Mouse (Mus musculus): Measurements from ENCODE around the gene Tbc1d14. TPM values are rescaled to one million over a fixed set of nuclear protein-coding genes. Genes with fewer than 3 reads are reported as not detected.

Tbc1d14 gene
- total RNA-seq, 1 experiment from 2014 or later = 14.1 TPM

DNA sequence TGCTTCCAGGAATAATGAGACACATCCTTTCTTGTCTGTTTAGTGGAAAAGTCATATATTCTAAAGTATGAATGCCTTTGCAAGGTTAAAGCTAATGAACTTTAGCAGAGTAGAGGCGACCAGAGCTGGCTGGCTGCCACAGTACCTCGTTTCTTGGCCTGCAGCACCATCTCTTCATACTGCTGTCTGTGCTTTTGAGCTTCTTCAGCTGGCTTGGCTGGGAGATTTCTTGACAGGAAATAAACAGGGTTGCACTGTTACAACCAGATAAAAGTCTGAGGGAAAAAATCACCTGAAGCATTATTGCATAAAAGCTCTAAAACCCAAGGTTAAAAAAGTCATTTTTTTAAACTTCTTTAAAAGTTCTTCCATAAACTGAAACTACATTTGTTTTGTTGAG lies 70.3 kb downstream of the Tbc1d14 start:
- 0 out of 2 replicates have a peak, but pooled peaks have one; percentile 24 for ATAC-seq (replicated peaks; ENCODE audit: low read depth, poor library complexity, severe bottlenecking)

DNA sequence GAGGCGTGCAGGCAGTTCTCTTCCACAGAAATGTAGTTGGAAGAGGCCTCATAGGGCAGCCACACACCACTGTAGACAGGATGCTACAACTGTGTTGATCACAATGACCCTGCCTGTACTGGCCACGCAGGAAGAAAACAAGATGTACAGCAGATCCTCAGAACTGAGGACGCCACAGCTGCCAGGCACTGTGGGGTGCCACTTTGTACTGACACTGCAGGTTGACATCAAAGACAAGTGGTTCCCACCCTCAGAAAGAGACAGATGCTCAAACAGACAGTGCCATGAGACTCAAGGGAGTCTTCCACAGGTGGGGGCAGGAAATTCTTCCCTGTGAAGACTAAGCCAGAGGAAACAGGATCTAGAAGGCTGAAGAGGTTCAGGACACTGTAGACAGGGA lies 73.3 kb downstream of the Tbc1d14 start:
- no peak for ATAC-seq (replicated peaks; ENCODE audit: low read depth, poor library complexity, severe bottlenecking)

DNA sequence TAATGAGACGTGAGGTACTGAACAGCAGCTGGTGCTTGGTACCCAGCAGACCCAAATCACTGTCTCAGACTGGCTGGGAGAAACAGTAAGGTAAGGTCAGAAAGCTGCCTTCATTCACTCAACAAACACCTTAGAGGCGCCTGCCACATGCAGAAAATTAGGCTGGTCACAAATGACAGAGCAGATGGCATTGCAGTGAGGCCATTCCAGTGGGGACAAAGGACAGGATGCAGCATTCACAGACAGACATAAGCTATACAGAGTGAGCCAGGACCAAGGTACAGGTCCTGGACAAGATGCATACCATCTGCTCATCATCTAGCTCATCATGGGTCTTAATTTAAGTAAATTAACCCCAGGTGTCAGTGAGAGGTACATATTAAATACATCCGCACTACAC lies 75.5 kb downstream of the Tbc1d14 start:
- ATAC-seq (replicated peaks; ENCODE audit: low read depth, poor library complexity, severe bottlenecking) = no peak

DNA sequence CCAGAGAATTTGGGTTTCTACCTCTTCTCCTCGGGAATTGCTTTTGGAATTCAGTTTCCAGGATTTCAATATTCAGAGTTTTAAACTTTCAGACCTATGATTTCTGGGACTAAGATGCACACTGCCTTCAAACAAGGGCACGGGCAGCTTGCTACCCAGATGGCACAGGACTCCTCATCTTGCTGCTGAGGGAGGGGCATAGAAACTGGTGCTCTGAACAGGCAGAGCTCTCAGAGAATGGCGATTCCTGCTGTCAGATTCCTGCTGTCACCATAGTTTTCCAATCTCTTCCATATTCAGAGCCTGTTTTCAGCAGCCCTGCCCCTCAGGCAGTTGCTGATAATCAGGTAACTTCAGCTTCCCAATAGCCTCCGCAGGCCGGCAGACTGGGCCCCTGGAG lies 77.5 kb downstream of the Tbc1d14 start:
- no peak for ATAC-seq (replicated peaks; ENCODE audit: low read depth, poor library complexity, severe bottlenecking)

DNA sequence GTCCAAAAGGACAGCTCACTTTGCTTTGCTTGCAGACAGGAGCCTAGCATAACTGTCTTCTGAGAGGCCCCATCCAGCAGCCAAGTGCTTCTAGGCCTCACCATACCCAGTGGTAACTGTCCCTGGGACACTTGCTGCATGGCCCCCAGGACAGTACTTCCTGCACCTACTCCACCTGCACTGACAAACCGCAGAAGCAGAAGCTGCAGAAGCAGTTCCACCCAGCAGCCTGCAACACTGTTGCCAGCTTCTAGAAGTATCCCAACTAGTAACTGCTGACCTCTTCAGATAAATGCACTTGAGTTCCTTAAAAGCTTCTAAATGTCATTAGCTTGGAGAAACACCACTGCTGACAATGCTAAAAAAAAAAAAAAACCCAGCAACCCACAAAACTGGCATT lies 78.0 kb downstream of the Tbc1d14 start:
- ATAC-seq (replicated peaks; ENCODE audit: low read depth, poor library complexity, severe bottlenecking) = no peak

DNA sequence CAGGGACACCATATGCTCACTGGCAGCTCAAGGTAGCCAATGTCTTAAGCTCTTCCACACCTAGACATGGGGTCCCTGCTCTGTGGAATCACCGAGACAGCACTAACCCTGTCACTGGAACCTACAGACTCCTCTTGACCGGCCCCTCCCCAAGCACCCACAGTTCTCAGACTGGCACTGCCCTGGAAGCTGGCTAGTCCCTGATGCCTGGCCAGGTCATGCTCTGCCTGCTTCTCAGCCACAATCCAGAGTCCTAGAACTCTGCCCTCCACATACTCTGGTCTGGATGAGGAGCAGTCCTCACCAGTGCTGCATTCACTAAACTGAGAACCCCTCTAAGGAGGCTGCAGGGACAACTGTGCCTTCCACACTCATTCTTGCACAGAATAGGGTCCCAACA lies 82.1 kb downstream of the Tbc1d14 start:
- no peak for ATAC-seq (replicated peaks; ENCODE audit: low read depth, poor library complexity, severe bottlenecking)

DNA sequence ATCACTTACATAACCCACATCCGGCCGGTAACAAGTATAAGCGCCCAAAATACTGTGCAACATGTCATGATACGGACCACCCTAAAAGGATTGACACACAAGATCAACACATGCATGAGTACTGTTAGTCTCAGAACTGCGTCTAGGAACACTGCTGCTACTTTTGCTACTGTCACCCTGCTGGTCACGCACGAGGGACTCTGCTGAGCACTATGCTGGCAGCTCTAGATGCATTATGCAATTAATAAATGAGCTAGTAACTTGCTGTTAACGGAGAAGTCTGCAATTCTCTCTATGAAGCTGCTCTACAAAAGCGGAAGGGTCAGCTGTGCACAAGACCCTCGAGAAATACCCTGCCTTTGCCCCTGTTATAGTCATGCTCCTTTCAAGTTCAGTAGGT lies 84.7 kb downstream of the Tbc1d14 start:
- ATAC-seq (replicated peaks; ENCODE audit: low read depth, poor library complexity, severe bottlenecking) = no peak

DNA sequence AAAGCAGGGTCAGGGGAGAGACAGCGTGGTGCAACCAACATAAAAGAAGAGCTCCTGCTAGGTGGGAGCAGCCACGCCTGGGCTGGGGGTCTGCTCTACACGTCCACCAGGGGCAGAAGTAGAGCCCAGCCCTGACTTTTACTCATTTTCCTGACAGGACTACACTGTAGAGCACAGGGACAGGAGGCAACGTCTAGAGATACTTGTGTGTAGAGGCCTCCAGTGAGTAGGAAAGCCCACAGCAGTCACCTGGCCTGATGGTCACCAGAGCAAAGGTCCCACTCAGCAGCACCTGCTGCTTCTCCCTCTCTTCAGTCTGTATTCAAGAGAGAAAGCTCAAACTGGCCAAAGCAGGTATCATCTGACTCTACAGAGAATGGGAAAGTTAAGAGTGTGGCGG lies 87.4 kb downstream of the Tbc1d14 start:
- ATAC-seq (replicated peaks; ENCODE audit: low read depth, poor library complexity, severe bottlenecking) = no peak

DNA sequence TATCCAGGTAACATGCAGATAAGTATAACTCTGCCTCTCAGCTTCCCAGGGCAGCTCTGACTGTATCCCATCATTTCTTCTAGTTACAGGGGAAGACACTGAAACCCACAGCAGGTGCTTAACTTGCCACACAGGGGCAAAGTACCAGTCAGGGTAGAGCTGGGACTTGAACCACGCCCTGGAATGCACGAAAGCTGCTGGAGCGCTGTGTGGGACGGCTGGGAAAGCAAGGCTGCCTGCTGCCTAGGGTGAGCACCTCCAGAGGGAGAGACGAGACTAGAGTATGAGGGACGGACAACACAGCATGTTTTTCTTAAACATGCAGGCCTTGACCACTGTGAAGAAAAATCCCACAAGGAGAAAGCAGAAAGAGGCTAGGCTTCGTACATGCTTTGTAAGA lies 87.8 kb downstream of the Tbc1d14 start:
- no peak for ATAC-seq (replicated peaks; ENCODE audit: low read depth, poor library complexity, severe bottlenecking)

DNA sequence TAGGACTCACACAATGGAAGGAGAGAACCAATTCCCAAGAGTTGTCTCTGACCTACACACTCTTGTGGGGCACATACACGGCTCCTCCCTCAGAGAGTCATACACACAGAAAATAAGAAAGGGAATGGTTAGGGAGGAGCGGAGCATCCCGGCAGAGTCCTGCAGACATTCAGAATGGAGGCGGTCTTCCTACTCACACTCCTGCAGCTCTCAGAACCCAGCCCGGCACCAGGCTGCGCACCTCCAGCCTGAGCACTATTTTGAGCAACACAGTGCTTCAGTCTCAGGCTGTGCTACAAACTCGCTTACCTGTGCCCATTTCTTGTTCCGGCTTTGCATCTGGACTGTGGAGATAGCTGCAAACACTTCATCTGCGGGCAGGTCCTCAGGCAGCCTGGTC lies 98.4 kb downstream of the Tbc1d14 start:
- no peak for ATAC-seq (replicated peaks; ENCODE audit: low read depth, poor library complexity, severe bottlenecking)

DNA sequence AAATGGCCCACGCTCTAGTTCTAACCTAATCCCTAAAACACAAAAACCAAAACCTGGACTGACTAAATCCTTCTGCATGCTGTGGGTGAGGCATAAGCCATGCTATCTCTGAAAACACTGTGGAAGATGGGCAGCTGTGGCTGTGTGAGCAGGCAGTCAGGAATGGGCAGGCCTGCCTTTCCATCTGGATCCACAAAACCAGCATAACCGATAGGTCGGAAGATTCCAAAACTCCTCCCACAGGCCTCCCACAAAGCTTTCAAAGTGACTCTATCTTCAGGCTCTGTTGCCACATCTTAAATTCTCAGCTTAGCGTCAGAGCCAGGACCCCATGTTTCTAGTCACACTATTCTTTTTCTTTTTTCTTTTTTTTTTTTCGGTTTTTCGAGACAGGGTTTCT lies 99.2 kb downstream of the Tbc1d14 start:
- no peak for ATAC-seq (replicated peaks; ENCODE audit: low read depth, poor library complexity, severe bottlenecking)

DNA sequence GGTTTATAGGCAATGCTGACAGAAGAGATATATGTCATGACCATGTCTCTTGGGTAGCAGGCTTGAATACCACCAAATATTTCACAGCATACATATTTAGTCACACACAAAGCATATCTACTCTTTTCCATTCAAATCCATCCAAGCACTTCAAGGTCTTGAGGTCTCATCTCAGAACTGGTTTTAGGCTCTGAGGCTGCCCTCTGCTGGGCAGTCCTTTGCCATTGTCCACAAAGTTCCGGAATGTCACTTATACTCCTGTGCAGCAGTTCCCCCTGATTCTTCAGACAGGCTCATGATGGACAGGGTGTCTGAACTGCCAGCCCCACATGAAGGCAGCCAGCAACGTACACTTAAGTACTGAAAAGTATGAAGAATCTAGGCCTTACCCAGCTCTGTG lies 103.9 kb downstream of the Tbc1d14 start:
- ATAC-seq (replicated peaks; ENCODE audit: low read depth, poor library complexity, severe bottlenecking) = no peak

DNA sequence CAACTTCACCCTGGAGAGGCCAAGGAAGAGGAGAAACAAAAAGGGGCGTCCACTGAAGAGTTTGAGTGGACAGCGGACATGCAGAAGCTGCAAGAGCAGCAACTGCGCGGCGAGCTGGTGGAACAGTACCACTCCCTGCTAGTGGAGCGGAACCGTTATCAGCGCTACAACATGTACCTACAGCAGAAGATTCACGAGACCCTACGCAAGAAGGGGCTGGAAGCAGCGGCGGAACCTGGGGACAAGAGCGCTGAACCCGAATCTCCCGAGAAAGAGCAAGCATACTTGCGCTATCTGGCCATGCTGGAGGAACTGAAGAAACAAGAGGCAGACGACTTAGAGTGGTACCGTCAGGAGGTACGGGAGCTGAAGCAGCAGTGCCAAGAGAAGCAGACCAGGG lies 107.8 kb downstream of the Tbc1d14 start:
- ATAC-seq (replicated peaks; ENCODE audit: low read depth, poor library complexity, severe bottlenecking) = no peak

DNA sequence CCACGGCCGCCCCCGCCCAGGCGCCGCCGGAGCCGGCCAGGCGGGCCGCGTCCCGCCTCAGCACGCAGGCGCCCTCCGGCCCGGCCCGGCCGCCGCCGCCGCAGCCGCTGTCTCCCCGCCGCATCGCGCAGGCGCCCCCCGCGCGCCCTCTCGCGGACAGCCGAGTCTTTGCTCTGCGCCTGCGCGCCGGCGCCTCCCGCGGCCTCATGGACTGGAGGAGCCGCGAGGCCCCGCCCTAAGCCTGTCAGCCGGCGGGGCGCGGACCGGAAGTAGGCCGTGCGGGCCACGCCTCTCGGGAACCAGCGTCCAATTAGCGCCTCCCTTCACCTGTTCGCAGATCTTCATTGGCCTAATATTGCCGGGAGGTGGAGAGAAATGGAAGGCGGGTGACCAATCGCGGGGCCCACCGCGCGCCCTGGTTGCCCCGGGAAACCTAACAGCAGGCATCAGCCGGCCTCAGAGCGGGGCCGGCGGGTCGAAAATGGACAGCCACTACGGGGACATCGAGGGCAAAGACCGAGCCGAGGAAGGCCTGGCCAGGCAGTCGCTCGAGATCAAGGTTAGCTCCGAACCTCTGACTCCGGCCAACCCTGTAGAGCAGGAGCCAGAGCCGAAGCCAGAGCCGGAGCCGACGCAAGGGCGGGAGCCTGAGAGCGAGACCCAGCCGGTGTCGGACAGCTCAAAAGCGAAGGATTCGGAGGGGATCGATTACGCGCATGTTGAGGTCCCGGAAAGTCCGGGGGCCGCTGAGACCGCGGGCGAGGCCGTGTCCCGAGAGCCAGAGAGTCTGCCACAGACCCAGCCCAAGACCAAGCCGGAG lies 108.7 kb downstream of the Tbc1d14 start, which contains the start of the genes Tada2b and Ccdc96:
Tada2b (minus strand) TSS at position 115 of the 820 bp plus-strand sequence.
Ccdc96 (plus strand) TSS at position 418 of the 820 bp plus-strand sequence.
- peak; percentile 91 for ATAC-seq (replicated peaks; ENCODE audit: low read depth, poor library complexity, severe bottlenecking)

DNA sequence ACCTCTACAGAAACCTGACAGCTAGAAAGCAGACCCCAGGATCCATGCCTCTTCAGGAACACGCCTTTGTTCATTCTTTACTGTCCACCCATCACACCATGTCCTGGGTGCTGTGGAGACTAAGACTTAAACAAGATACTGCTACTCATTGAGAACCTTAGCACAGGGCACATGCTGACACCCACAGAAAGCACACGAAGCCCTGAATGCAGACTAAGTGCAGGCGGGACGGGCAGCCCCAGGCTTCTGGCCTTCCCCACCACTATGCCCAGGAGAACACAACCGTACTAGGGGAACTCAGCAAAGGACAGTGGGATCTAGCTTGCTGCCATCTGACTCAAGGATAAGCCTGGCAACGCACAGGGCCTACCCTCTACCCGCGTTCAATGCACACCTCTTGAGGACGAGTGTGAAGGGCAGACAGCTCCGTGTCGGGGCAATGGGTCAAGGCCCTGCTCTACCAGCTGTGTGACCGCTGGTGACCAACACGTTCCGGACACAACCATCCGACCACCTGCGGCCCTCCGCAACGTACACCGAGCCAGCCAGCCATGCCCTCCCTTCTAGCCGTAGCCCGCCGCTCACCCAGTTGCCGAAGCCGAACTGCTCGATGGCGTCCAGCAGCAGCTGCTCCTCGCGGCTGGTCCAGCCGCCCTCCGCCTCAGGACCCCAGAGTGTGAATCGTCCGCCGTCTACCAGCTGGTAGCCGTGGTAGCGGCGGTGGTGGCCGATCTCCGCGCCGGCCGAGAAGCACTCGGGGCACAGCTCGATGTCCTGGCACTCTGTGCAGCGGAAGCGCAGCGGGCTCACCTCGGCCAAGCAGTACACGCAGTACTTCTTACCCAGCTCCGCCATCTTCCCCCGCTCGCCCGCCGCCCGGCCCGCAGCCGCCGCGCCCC lies 109.6 kb downstream of the Tbc1d14 start:
- no peak for ATAC-seq (replicated peaks; ENCODE audit: low read depth, poor library complexity, severe bottlenecking)

DNA sequence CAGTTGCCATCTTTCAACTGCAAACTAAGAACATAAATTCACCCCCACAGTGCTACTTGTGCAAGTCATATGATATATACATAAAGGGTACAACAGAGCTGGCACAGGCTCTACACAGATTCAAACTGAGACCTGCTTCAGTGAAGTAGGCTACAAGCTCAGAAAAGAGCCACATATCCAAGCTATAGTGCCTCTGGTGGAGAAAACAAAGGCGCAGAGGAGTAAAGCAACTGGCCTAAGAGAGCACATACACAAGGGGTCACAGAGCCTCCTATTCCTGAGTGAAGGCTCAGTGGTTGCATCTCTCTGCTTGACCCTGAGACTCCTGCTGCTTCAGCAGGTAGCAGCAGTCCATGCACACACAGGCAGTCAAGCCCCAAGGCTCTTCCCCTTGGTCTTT lies 112.0 kb downstream of the Tbc1d14 start:
- ATAC-seq (replicated peaks; ENCODE audit: low read depth, poor library complexity, severe bottlenecking) = no peak

DNA sequence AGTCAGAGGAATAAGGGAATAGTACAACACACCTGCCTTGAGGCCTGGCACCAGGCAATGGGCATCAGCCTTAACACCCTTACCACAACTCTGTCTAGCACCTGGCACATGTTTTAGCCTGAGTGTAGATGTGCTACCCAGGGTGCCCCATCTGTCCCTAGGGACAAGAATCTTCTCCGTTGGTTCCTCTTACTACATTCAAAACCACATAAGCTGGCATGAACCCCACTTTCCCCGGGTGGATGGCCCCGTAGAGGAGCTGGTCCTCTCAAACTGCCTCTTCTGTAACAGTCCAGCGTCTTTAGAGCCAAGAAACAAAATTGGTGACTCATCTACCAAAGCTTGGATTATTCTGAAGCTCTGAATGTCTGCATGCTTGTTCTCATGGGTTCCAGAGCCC lies 112.7 kb downstream of the Tbc1d14 start:
- no peak for ATAC-seq (replicated peaks; ENCODE audit: low read depth, poor library complexity, severe bottlenecking)

DNA sequence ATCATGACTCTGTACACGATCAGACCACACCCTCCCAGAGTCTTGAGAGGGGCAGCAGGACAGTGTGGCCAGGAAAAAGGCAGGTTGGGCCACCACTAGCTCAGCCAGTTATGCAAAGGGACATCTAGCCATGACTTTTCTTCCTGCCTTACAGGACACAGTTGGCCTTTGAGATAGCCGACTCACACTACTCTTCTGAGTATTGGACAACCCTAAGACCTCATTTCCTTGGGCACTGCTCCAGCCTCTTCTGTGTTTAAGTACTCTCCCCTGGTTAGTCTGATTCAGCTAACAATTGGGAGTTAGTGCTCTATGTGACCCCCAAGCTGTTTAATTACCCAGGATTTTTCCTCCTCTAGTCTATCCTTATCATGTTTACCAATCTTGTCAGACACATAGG lies 113.3 kb downstream of the Tbc1d14 start:
- no peak for ATAC-seq (replicated peaks; ENCODE audit: low read depth, poor library complexity, severe bottlenecking)

DNA sequence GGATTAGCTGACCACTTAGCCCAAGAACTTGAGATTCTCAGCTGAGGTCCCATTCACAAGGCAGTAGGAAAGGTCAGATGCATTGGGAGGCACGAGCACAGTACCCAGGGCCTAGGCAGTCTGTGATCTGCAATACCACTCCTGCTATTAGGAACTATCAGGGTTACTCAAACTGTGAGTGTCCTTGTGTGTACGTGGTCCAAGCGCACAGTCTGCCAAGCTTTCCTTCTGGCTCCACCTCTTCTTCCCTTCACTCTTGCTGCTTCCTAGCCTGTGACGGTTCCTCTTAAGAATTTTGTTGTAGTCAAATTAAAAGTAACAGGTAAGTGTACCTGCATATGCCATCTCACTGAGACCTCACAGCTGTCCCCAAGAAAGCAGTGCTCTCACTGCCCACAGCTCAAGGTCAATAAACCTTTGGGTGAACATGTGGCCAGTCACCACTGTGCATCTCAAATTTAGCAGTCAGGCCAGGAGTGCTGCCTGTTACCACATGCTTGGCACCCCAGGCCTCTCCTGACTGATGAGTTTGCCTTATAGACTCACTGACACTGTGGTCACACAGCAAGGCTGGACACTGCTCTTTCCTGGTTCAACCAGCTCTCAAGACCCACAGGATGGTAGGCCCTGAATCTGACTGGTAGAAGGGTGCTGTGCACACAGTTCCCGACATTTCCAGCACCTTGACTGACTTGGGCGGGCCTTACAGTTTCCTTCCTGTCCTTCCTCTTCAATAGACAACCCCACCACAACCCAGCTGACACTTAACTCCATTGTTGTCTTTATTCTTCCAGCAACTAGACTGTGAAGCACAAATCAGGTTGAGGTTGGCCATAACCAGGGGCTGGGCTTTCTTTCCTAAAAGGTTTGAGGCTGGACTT lies 114.3 kb downstream of the Tbc1d14 start:
- ATAC-seq (replicated peaks; ENCODE audit: low read depth, poor library complexity, severe bottlenecking) = no peak

DNA sequence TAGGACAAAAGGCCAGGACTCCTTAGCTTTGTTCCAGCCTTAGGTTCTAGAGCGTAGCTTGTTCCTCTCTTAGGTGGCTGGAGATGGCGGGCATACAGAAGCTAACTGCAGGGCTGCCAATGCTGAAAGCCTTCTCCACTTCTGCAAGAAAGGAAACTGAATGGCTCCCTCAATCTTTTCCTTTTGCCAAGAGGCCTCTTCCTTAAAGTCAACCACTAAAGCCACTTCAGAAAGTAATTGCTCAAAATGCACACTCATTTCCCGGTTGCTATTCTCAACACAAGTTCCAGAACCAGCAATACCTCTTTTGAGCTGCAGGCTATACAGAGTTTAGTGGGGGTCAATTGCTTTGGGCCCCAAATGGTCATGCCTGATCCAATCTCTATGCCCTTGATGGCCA lies 115.6 kb downstream of the Tbc1d14 start:
- peak; percentile 50 for ATAC-seq (replicated peaks; ENCODE audit: low read depth, poor library complexity, severe bottlenecking)

Measured in common myeloid progenitor, adult 5-6 weeks (primary cell).